Mouse (Mus musculus) myocyte (in vitro differentiated cells): ENCODE data around the gene Ppil3.

Source experiments
- MYOD1 ChIP-seq, 3 experiments: IDR thresholded peaks; one replicate each; pipeline ENCODE4 v1.6.1; 2011; ENCODE audit warnings: control low read depth in 2 of 3, low read depth in 2 of 3, mild to moderate bottlenecking in 2 of 3, moderate library complexity in 1 of 3; ENCODE audit not compliant: insufficient read length in 2 of 3, control insufficient read depth in 1 of 3
- POLR2A ChIP-seq: IDR thresholded peaks from one replicate; pipeline ENCODE4 v1.6.1; 2011; ENCODE audit warnings: low read depth, mild to moderate bottlenecking, control low read depth, moderate library complexity; ENCODE audit not compliant: insufficient read length

DNA sequence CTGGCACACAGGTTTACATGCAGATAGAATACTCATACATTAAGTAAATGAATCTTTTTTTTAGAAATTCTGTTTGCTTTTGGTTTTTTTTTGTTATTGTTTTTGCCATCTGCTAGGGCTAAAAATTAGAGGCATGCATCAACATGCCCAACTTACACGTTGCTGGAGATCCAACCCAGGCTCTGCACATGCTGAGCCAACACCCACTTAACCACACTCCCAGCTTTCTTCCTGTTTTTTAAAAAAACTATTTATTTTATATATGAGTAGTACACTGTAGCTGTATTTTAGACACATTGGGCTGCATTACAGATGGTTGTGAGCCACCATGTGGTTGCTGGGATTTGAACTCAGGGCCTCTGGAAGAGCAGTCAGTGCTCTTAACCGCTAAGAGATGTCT, 29.2 kb downstream of the Ppil3 start:
- TF ChIP-seq POLR2A: no peak
- TF ChIP-seq MYOD1 (IDR thresholded peaks at IDR 0.05; ENCODE audit: control insufficient read depth in 1 of 3, insufficient read length in 2 of 3, low read depth in 2 of 3): no peak
